Mouse (Mus musculus): ENCODE results near the gene E330009J07Rik.
A peak's percentile ranks its signal among the peaks of the same experiment; 100 is the strongest.

E330009J07Rik gene

DNA sequence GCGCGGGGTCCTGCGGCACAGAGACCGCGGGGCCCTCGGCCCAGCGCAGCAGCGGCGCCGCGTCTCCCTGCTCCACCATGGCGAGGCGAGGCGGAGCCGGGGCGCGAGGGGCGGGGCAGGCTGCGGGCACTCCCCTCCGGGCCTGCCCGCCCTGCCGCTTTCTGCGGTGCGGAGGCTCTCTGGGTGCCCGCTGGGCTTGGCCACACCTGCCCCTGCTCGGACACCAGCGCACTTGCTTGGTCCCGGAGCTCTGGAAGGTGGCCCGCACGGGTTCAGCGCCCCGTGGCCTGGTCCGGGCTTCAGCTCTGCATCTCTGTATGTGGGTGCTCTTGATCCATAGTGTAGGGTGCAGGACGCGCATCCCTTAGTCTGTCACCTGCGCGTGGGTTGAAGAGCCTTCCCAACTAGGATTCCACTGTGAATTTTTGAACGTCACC lies at the start of gene E330009J07Rik:
Gene E330009J07Rik, minus strand, starts transcription at position 89 of the 437 bp plus-strand sequence.
- peak; percentile 18 to 59 for DNase-seq (ENCODE audit: low read depth in 1 of 2, low spot score in 2 of 2)

DNA sequence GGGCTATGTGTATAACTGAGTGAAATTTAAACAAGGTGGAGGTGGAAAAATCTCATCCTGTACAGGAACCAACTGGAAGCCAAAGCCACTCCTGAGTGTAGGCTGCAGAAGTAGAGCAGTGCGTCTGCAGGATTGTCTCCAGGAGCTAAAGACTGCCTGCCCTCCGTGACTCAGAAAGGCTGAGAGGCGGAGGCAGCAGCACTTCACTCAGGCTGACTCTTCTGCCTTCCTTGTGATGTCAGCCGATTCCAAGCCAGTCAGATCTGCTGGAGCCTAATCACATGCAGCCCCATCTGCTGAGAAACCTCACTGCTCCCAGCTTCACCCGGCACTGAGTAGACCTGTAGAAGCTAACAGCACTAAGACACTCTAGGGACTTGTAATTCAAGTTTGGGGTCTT lies 46.4 kb upstream of the E330009J07Rik start:
- no peak for DNase-seq (ENCODE audit: low read depth in 1 of 2, low spot score in 2 of 2)

DNA sequence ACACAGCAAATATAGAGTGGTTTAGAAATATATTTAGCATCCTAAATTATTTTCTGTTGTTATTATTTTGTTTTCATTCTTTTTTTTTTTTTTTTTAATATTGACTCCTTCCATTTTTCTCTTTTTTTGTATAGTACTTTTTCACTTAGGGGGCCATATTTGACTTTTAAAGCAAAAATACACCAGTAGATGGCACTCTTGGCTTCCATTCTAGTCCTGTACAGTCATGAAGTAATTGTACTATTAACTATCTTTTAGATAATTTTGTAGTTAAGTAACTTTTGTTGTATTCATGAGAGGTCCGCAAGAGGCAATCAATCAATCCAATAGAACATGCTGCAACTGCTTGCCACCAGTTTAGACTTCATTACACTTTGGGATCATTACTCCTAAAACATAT lies 43.8 kb upstream of the E330009J07Rik start:
- no peak for DNase-seq (ENCODE audit: low read depth in 1 of 2, low spot score in 2 of 2)

DNA sequence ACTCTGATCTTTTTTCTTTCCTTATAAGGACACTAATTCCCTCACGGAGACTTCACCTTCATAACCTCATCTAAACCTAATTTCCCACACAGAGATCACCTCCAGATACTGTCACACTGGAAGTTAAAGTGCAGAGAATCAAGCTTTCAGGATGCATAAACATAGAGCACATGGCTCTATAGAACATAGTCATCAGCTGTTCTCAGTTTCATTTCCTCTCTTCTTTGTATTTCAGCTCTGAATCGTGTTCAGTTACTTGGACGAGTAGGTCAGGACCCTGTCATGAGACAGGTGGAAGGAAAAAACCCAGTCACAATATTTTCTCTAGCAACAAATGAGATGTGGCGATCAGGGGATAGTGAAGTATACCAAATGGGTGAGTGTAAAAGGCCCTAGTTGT lies 40.2 kb upstream of the E330009J07Rik start:
- DNase-seq (ENCODE audit: low read depth in 1 of 2, low spot score in 2 of 2) = no peak

DNA sequence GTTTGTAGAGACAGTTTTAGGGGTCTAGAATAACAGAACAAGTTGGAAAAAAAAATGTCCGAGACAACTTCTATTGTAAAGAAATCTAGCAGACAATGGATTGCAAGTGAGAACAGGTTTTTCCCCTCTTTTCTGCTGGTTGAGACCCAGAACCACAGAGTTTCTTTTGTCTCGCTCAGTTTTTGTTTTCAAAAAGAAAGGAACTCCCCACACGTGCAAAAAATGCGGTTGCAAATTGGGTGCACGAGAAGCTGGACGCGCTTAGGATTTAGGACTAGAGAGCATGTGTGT lies 35.7 kb upstream of the E330009J07Rik start:
- DNase-seq (ENCODE audit: low read depth in 1 of 2, low spot score in 2 of 2) = no peak

DNA sequence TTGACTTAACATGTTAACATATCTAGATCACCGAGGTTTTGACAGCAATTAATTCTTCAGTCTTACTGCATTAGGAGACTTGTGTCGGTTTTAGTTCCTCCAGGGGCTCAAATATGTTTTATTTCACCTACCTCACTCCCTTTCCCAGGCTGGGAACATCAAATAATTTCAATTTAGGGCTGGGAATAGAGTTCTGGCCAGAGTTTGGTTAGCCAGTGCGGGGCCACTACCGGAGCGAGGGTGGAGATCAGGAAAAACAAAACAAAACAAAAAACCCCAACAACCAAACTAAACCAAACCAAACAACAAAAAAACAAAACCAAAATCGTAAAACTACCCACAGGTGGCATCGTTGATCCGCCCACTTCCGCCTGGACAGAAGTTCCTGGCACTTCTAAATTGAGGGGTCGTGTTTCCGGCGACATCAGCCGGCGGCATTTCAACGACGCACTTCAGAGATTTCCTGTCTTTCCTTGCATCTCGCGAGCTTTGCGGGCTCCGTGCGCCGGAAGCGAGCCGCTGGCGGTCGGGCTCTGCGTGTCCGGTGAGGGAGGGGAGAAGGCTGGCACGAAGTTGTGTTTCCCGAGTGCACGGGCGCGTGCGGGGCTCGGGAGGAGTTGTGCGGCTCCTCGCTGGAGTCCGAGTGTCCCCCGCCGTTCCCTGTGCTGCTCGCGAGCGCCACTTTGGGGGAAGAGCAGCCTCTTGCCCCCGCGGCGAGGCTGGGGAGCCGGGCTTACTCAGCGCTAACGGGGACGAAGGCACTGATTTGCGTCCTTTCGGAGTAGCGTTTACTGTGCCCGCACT lies 35.2 kb upstream of the E330009J07Rik start, which contains the start of gene Ssbp1:
Gene Ssbp1, plus strand, starts transcription at position 437 of the 804 bp plus-strand sequence.
- peak; percentile 80 to 84 for DNase-seq (ENCODE audit: low read depth in 1 of 2, low spot score in 2 of 2)

DNA sequence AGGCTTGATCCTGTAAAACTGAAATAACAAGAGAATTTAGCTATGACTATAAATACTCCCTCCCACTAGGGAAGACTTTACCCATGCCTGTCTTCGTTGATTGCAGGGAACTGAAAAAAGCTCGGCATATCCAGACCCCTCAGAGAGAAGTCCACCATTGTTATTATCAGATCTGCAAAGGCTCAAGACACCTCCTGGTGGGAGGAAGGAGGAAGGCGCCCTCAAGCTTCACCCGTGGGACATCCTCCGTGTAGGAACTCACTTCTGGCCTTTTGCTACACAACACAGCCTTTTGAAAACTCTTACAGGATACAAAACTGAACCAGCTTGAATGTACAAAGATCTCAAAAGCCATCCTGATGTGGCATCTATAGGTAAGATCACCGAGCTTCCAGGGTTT lies 29.8 kb upstream of the E330009J07Rik start:
- DNase-seq (ENCODE audit: low read depth in 1 of 2, low spot score in 2 of 2) = no peak

DNA sequence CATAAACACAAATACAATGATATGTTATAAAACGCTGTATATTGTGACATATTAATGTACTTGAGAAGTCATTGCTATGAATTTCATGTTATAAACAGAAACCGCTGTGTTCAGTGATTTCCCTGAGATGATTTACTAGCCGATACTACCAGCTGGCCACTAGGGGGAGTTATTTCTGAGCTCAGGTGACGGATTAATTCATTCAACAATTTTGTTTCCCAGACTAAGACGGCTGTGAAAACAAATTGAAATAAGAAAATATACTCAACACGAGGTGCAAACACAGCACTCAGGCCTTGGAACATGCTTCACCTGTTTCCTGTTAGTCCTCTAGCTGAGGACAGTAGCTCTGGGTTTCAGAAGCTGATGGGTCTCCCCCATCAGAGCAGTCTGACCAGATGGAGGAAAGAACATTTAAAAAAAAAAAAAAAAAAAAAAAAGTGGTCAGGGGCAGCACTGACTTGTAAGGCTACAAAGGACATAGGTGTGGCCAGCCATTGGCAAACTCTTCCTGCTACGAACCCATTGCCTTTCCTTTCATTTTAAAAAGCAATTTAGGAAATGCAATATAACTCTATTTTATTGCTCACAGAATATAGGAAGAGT lies 18.6 kb upstream of the E330009J07Rik start:
- no peak for DNase-seq (ENCODE audit: low read depth in 1 of 2, low spot score in 2 of 2)

DNA sequence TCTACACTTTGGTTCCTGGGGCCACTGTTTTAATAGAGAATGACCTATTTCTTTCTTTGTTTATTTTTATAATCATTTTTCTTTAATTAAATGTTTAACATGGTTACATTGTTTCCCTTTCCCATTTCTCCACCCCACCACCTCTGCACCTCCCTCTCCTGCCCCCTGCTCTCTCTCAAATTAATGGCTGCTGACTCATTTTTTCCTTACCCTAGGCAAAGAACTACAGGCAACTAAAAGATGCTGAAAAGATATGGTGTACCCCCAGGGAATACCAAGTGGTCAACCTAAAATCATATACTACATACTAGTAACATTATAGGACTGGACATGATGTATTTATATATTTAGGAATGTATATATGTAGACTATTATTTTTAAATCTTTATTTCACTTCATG lies 12.7 kb upstream of the E330009J07Rik start:
- no peak for DNase-seq (ENCODE audit: low read depth in 1 of 2, low spot score in 2 of 2)

DNA sequence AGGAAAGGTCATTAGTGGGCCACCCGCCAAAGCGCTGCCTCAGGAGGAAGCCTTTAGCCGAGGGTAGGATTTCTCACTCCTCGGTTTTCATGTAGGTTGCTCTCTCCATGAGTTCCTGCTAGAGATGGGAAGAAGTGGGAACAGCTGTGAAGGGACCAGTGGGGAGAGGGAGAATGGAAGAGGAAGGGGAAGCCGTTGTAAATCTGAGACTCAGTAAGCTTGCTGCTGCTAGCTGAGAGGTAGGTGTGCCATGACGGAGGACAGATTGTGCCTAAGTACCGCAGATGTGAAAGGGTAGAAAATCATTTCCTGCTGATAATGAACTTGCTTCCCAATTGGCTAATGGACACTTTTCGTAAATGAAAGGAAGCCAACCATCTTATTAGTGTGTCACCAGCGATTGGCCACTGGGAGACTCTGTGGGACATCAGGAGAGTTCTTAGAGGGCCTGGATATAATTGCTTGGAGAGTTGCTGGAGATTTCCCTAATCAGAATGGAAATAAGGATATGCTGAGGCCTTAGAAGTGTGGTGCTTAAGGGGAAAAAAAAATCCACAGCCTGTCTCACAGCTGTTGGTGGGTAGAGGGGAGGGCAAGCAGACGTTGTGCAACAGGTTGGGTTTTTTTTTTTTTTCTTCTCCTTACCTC lies 7.5 kb upstream of the E330009J07Rik start:
- no peak for DNase-seq (ENCODE audit: low read depth in 1 of 2, low spot score in 2 of 2)

DNA sequence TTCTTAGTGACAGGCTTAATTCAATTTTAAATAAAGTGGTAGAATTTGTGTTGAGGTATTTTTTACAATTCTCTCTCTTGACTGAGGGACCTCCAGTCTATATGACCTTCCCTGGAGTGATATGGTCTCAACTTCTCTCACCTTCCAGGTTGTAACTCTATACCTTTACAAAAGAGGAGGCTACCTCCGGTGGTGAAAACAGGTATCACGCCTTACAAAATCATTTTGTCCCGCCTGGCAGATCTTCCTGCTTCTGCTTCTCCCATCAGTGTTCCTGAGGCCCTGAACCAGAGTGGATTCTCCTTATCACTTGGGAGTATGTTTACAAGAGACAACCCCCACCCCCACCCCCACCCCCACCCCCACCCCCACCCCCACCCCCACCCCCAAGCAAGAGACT lies 5.8 kb upstream of the E330009J07Rik start:
- no peak for DNase-seq (ENCODE audit: low read depth in 1 of 2, low spot score in 2 of 2)

DNA sequence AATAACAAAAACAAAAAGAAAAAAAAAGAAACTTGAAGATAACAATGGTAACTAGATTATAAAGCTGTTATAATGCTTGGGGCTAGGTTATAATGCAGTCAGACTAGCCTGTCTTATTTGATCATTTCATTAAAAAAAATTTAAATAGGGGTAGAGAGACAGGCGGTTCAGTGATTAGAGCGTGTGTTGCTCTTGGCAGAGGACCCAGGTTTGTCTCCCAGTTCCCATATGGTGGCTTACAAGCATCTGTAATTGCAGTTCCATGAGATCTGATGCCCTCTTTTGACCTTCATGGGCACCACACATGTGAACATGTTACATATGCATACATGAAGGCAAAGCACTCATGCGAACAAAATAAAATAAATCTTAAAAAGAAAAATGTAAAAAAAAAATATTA lies 5.3 kb upstream of the E330009J07Rik start:
- DNase-seq (ENCODE audit: low read depth in 1 of 2, low spot score in 2 of 2) = no peak

DNA sequence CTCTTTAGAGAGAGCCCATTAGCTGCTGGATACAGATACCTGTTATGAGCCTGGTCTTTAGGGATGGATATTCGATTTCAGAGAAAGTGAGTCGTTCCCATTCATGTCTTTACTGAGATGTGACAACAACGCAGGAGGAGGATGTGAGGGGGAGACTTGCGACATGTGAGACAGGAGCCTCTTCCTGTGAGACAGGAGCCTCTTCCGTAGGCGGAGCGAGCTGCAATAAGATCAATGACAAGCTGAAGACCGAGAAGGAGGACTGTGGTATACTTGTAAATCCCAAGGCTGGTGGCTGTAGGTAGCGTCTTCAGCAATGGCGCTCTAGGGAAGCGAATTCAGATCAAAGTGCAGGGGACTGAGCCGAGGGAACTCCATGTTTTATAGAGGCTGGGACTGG lies 3.8 kb upstream of the E330009J07Rik start:
- DNase-seq (ENCODE audit: low read depth in 1 of 2, low spot score in 2 of 2) = no peak

DNA sequence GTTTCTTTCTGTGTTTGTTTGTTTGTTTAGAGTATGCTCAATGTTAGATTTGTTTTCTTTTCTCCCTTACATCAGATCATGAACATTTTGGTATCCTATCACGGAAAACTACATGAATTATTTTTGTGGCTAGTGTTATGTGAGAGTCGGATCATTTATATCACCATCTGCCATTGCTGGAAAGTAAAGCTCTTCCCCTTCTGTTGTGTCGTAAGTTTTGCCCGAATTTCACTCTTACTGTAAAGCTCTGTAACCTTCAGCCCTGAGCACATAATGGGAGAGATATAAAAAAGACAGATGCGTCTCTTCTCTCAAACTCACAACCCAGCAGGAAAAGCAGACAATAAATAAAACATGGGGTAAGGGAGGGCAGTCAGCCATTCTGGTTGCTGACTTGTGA lies 3.0 kb upstream of the E330009J07Rik start, which contains the start of gene Wee2:
Gene Wee2, plus strand, starts transcription at position 153 of the 400 bp plus-strand sequence.
- DNase-seq (ENCODE audit: low read depth in 1 of 2, low spot score in 2 of 2) = no peak

DNA sequence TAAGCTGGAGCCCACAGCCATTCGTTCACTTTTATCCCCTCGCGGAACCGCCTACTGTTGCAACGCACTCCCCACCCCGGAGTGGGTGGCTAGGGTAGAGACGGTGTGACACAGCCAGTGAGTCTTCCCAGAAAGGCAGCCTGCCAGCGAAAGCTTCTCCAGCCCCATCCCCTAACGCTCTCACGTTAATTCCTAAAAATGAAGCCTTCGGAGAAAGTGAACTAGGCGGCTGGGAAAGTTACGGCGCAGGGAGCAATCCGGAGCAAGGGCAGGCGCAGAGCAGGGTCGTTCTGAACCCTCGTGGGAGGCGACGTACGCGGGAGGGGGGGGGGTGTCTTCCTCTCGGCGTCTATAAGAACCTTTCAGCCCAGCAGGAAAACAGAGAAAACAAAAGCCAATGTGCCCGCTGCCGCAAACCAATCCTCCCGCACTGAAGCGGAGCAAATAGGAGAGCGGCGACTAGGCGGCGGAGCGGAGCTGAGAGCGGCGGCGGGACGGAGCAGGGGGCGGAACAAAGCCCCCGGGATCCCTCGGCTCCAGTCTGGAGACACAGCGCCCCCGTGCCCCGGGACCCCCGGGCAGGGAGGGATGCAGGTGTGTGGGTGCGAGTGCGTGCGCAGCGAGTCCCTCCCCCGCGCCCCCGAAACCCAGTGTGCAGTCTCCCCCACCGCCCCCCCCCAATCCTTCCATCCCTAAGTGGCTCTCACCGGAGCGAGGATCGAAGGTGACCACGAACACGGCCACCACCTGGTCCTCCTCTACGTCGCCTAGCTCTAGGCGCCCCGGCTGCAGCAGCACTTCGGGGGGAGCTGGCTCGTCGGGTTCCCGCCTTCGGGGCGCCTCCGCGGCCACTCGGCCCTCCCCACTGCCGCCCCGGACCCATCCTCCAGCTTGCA lies 536 bp downstream of the E330009J07Rik start:
- DNase-seq (ENCODE audit: low read depth in 1 of 2, low spot score in 2 of 2) = peak in 1 of 2 experiments; percentile 24

DNA sequence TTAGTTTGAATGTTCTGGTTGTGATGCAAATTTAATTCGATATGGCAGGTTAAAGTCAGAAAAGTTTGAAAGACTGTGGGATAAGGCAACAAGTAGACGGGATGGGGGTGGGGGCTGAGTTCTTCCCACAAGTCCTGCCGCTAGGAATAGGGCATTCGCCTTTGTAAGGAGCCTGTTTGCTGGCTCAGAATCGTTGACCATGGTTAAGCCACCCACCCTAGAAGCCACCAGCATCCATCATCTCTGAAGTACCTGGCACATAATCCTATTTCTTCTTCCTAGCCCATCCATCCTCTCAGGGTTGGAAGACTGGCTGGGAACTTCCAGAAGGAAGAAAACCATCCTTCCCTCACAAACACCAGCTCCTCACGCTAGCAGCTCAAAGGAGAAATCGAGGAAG lies 1.2 kb downstream of the E330009J07Rik start:
- no peak for DNase-seq (ENCODE audit: low read depth in 1 of 2, low spot score in 2 of 2)

DNA sequence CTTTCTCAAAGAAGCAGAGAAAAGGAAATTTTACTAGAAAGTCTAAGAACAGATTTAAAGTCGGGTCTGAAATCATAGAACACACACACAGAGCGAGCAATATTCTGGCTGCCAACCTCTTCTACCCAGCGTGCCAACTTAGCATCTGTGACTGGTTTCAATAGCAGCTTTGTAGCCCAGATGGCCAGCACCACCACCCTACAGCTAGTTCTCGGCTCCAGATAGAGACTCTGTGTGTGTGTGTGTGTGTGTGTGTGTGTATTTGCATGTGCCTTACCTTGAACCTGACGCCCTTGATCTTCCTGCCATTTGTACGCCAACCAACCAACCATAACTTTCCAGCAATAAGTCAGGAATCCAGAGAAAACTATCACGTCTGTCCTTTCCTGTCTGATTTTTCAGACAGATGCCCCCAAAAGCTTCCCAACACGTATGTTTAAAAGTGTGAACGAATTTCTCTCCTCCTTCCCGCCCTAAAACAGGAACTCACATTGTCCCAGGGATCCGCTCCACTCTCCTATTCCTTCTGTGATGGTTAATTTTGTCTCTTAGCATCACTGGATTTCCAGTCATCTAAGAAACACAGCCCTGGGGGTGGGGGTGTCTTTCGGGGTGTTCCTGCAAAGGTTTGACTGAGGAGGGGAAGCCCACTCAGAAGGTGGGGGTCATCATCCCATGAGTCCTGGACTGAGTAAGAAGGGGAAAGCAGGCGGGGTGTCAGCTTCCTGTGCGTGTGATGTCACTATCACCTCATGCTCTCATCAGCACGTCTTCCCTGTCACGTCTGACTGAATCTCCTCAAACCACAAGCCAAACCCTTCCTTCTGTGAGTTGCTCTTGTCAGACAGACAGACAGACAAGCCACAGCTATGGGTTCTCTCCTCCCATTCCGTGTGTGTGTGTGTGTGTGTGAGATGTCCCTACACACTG lies 3.3 kb downstream of the E330009J07Rik start:
- no peak for DNase-seq (ENCODE audit: low read depth in 1 of 2, low spot score in 2 of 2)

DNA sequence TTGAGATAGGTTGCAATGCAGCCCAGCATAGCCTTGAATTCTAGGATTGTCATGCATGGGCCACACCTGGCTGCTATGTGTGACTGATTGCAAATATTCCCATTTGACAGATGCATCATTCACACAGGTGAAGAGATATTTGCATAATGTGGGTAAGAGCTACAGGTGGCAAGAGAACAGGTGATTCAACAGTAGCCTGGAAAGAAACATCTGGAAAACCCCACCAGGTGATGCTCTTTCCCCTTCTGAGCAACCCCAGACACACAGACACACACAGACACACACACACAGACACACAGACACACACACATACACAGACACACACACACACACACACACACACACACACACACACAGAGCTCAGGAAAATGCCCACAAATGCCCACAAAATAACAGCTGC lies 4.1 kb downstream of the E330009J07Rik start:
- DNase-seq (ENCODE audit: low read depth in 1 of 2, low spot score in 2 of 2) = no peak

DNA sequence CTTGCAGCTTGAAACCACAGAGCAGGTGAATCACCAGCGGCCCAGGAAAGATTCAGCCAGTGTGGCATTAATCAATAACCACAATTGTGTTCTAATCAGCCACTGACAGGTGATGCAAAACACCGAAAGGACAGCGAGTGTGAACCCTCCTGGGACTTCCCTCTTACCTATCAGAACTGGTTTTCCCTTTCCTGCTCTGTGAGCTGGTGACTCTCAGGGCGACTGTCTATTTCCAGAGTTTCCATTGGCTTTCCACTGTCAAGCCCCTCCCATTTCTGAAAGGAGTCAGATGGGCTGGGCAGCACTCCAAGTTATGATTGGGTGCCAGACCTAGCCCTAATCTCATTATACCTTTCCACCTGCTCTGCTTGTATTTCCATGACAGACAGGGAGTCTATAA lies 4.6 kb downstream of the E330009J07Rik start:
- DNase-seq (ENCODE audit: low read depth in 1 of 2, low spot score in 2 of 2) = no peak

DNA sequence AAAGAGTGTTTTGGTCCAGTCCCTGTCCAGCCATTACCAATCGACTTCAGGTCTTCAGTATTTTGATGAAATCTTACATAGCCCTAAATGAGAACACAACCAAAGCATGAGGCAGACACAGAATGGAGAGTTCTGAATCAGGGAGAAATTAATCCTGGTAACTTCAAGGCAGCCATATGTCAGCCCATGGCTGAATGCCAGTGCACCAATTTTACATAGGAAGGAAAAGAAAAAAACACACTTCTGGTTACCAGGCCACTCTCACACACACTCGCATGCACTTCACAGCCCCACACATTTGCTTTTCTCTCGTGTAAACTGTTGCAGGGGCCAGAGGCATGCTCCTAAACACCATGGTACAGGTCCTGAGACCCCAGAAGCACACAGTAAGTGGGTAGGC lies 5.1 kb downstream of the E330009J07Rik start:
- no peak for DNase-seq (ENCODE audit: low read depth in 1 of 2, low spot score in 2 of 2)

Measured in monocyte, adult 2 months (primary cell).